Mouse (Mus musculus) retina, embryonic 14.5 days (tissue): ENCODE data around the gene Drc7.

Experiments used
- DNase-seq: peaks from one replicate; pipeline ENCODE4 v3.0.0-alpha.2; 2015; ENCODE audit warnings: low spot score

The Drc7 gene

GRCm38 (mm10) chr8:95059812-95060533, 5.1 kb downstream of the Drc7 start:
- no peak for DNase-seq

GRCm38 (mm10) chr8:95064531-95064930, 9.6 kb downstream of the Drc7 start:
- no peak for DNase-seq

GRCm38 (mm10) chr8:95067582-95067981, 12.7 kb downstream of the Drc7 start:
- DNase-seq: peak; percentile 72

- DNase-seq: no peak
These were observed 20.6 kb downstream of the Drc7 start for GRCm38 (mm10) chr8:95075504-95075903.

GRCm38 (mm10) chr8:95076151-95076550, 21.2 kb downstream of the Drc7 start:
- DNase-seq: no peak

GRCm38 (mm10) chr8:95078055-95078454, 23.2 kb downstream of the Drc7 start:
- no peak for DNase-seq

- no peak for DNase-seq
These were observed 24.4 kb downstream of the Drc7 start for GRCm38 (mm10) chr8:95079305-95079704.

GRCm38 (mm10) chr8:95080381-95081341, 25.8 kb downstream of the Drc7 start, which contains the start of gene Katnb1:
TSS of gene Katnb1 (plus strand) at chr8:95081186.
- DNase-seq: peak; percentile 100

- no peak for DNase-seq
These were observed 26.7 kb downstream of the Drc7 start for GRCm38 (mm10) chr8:95081650-95082049.

- DNase-seq: no peak
These were observed 29.4 kb downstream of the Drc7 start for GRCm38 (mm10) chr8:95084261-95084660.

GRCm38 (mm10) chr8:95084744-95085431, 30.0 kb downstream of the Drc7 start:
- no peak for DNase-seq

- no peak for DNase-seq
These were observed 30.7 kb downstream of the Drc7 start for GRCm38 (mm10) chr8:95085432-95086141.

GRCm38 (mm10) chr8:95093574-95093973, 38.7 kb downstream of the Drc7 start:
- no peak for DNase-seq

GRCm38 (mm10) chr8:95099009-95099408, 44.1 kb downstream of the Drc7 start:
- DNase-seq: peak; percentile 74

- DNase-seq: peak; percentile 12
These were observed 47.1 kb downstream of the Drc7 start for GRCm38 (mm10) chr8:95101972-95102371.

- no peak for DNase-seq
These were observed 52.4 kb downstream of the Drc7 start for GRCm38 (mm10) chr8:95107306-95107705.

- DNase-seq: no peak
These were observed 57.7 kb downstream of the Drc7 start for GRCm38 (mm10) chr8:95112594-95112993.

GRCm38 (mm10) chr8:95113108-95113507, 58.2 kb downstream of the Drc7 start:
- no peak for DNase-seq

GRCm38 (mm10) chr8:95113750-95114149, 58.8 kb downstream of the Drc7 start:
- peak; percentile 75 for DNase-seq

GRCm38 (mm10) chr8:95123455-95123854, 68.6 kb downstream of the Drc7 start:
- DNase-seq: no peak

- no peak for DNase-seq
These were observed 71.6 kb downstream of the Drc7 start for GRCm38 (mm10) chr8:95126497-95126896.

- DNase-seq: peak; percentile 22
These were observed 72.8 kb downstream of the Drc7 start for GRCm38 (mm10) chr8:95127658-95128057.
